Mouse (Mus musculus): Measurements from ENCODE around the gene C530008M17Rik. TPM values are rescaled to one million over a fixed set of nuclear protein-coding genes. Genes with fewer than 3 reads are reported as not detected.

C530008M17Rik gene
- polyA plus RNA-seq, 1 experiment: 26.5 TPM

GRCm38 (mm10) chr5:76697536-76697935, 41.2 kb downstream of the C530008M17Rik start:
- no peak overlapping the region for H3K4me3 ChIP-seq (ENCODE audit: insufficient read depth, low read length)
- no peak overlapping the region for H3K27ac ChIP-seq (ENCODE audit: insufficient read depth, low read length)
- no peak for TF ChIP-seq CTCF (IDR thresholded peaks at IDR 0.05; ENCODE audit: extremely low read depth, insufficient read depth, low read length)
- TF ChIP-seq POLR2A (IDR thresholded peaks at IDR 0.05; ENCODE audit: extremely low read depth, insufficient read depth, low read length): no peak

GRCm38 (mm10) chr5:76698187-76698586, 41.9 kb downstream of the C530008M17Rik start:
- TF ChIP-seq CTCF (IDR thresholded peaks at IDR 0.05; ENCODE audit: extremely low read depth, insufficient read depth, low read length) (no peak), POLR2A (IDR thresholded peaks at IDR 0.05; ENCODE audit: extremely low read depth, insufficient read depth, low read length) (no peak)
- H3K4me1 ChIP-seq (ENCODE audit: control insufficient read depth, insufficient read depth, low read length): peaks cover 4% of the 10 kb centered on the region; the same call in 1 of the 2 replicates
- no peak overlapping the region for H3K4me3 ChIP-seq (ENCODE audit: insufficient read depth, low read length)

More at GRCm38 (mm10) chr5:76697536-76697935, 41.2 kb downstream of the C530008M17Rik start:
- peaks cover 4% of the 10 kb centered on the region; the same call in 1 of the 2 replicates for H3K4me1 ChIP-seq (ENCODE audit: control insufficient read depth, insufficient read depth, low read length)

GRCm38 (mm10) chr5:76701127-76701853, 45.0 kb downstream of the C530008M17Rik start:
- H3K4me1 ChIP-seq (ENCODE audit: control insufficient read depth, insufficient read depth, low read length): peaks cover 6% of the 10 kb centered on the region; the same call in 1 of the 2 replicates
- TF ChIP-seq CTCF (IDR thresholded peaks at IDR 0.05; ENCODE audit: extremely low read depth, insufficient read depth, low read length): no peak
- no peak for TF ChIP-seq POLR2A (IDR thresholded peaks at IDR 0.05; ENCODE audit: extremely low read depth, insufficient read depth, low read length)
- no peak overlapping the region for H3K27ac ChIP-seq (ENCODE audit: insufficient read depth, low read length)
- no peak overlapping the region for H3K4me3 ChIP-seq (ENCODE audit: insufficient read depth, low read length)

More at GRCm38 (mm10) chr5:76698187-76698586, 41.9 kb downstream of the C530008M17Rik start:
- H3K27ac ChIP-seq (ENCODE audit: insufficient read depth, low read length): no peak overlapping the region

GRCm38 (mm10) chr5:76702104-76702503, 45.8 kb downstream of the C530008M17Rik start:
- no peak overlapping the region for H3K4me3 ChIP-seq (ENCODE audit: insufficient read depth, low read length)
- TF ChIP-seq POLR2A (IDR thresholded peaks at IDR 0.05; ENCODE audit: extremely low read depth, insufficient read depth, low read length): no peak
- no peak for TF ChIP-seq CTCF (IDR thresholded peaks at IDR 0.05; ENCODE audit: extremely low read depth, insufficient read depth, low read length)
- no peak overlapping the region for H3K27ac ChIP-seq (ENCODE audit: insufficient read depth, low read length)
- peaks cover 6% of the 10 kb centered on the region; the same call in 1 of the 2 replicates for H3K4me1 ChIP-seq (ENCODE audit: control insufficient read depth, insufficient read depth, low read length)

- Histone ChIP-seq H3K27ac (ENCODE audit: insufficient read depth, low read length) (no peak overlapping the region), H3K4me3 (ENCODE audit: insufficient read depth, low read length) (no peak overlapping the region), H3K4me1 (ENCODE audit: control insufficient read depth, insufficient read depth, low read length) (peaks cover 6% of the 10 kb centered on the region; the same call in 1 of the 2 replicates)
- TF ChIP-seq POLR2A (IDR thresholded peaks at IDR 0.05; ENCODE audit: extremely low read depth, insufficient read depth, low read length): no peak
- no peak for TF ChIP-seq CTCF (IDR thresholded peaks at IDR 0.05; ENCODE audit: extremely low read depth, insufficient read depth, low read length)
Observed at GRCm38 (mm10) chr5:76702646-76703045, 46.3 kb downstream of the C530008M17Rik start.

- Histone ChIP-seq H3K4me3 (ENCODE audit: insufficient read depth, low read length) (no peak overlapping the region), H3K4me1 (ENCODE audit: control insufficient read depth, insufficient read depth, low read length) (peaks cover 6% of the 10 kb centered on the region; the same call in 1 of the 2 replicates), H3K27ac (ENCODE audit: insufficient read depth, low read length) (no peak overlapping the region)
- TF ChIP-seq CTCF (IDR thresholded peaks at IDR 0.05; ENCODE audit: extremely low read depth, insufficient read depth, low read length): no peak
- no peak for TF ChIP-seq POLR2A (IDR thresholded peaks at IDR 0.05; ENCODE audit: extremely low read depth, insufficient read depth, low read length)
Observed at GRCm38 (mm10) chr5:76705307-76706173, 49.2 kb downstream of the C530008M17Rik start.

- TF ChIP-seq POLR2A (IDR thresholded peaks at IDR 0.05; ENCODE audit: extremely low read depth, insufficient read depth, low read length) (no peak), CTCF (IDR thresholded peaks at IDR 0.05; ENCODE audit: extremely low read depth, insufficient read depth, low read length) (no peak)
Observed at GRCm38 (mm10) chr5:76707072-76707471, 50.8 kb downstream of the C530008M17Rik start.

GRCm38 (mm10) chr5:76708004-76708403, 51.7 kb downstream of the C530008M17Rik start:
- TF ChIP-seq POLR2A (IDR thresholded peaks at IDR 0.05; ENCODE audit: extremely low read depth, insufficient read depth, low read length) (no peak), CTCF (IDR thresholded peaks at IDR 0.05; ENCODE audit: extremely low read depth, insufficient read depth, low read length) (no peak)
- Histone ChIP-seq H3K4me3 (ENCODE audit: insufficient read depth, low read length) (no peak overlapping the region), H3K4me1 (ENCODE audit: control insufficient read depth, insufficient read depth, low read length) (0 out of 2 replicates have a peak, but pooled peaks cover 2% of the 10 kb centered on the region), H3K27ac (ENCODE audit: insufficient read depth, low read length) (no peak overlapping the region)

More at GRCm38 (mm10) chr5:76707072-76707471, 50.8 kb downstream of the C530008M17Rik start:
- Histone ChIP-seq H3K4me1 (ENCODE audit: control insufficient read depth, insufficient read depth, low read length) (peaks cover 2% of the 10 kb centered on the region; the same call in 1 of the 2 replicates), H3K4me3 (ENCODE audit: insufficient read depth, low read length) (no peak overlapping the region), H3K27ac (ENCODE audit: insufficient read depth, low read length) (no peak overlapping the region)

- Histone ChIP-seq H3K27ac (ENCODE audit: insufficient read depth, low read length) (no peak overlapping the region), H3K4me1 (ENCODE audit: control insufficient read depth, insufficient read depth, low read length) (peaks cover 2% of the 10 kb centered on the region), H3K4me3 (ENCODE audit: insufficient read depth, low read length) (no peak overlapping the region)
- TF ChIP-seq CTCF (IDR thresholded peaks at IDR 0.05; ENCODE audit: extremely low read depth, insufficient read depth, low read length) (no peak), POLR2A (IDR thresholded peaks at IDR 0.05; ENCODE audit: extremely low read depth, insufficient read depth, low read length) (no peak)
Observed at GRCm38 (mm10) chr5:76713743-76714142, 57.4 kb downstream of the C530008M17Rik start.

All from cortical plate, adult 2 months (tissue).